Mouse (Mus musculus) heart, adult 2 months (tissue): ENCODE results near the gene Hs1bp3. TPM values are rescaled to one million over a fixed set of nuclear protein-coding genes. Genes with fewer than 3 reads are reported as not detected.

Experiments used
- DNase-seq, 2 experiments: peaks; one replicate each; pipeline ENCODE4 v3.0.0; 2021
- H3K27ac ChIP-seq: fragments of 200-600 bp; 2 replicates; pipeline ENCODE4 v1.8.1; 2022
- H3K27me3 ChIP-seq: fragments of 200-500 bp; 2 replicates; pipeline ENCODE4 v1.6.1; 2012; ENCODE audit warnings: mild to moderate bottlenecking, low read length, inconsistent platforms, mixed read lengths; ENCODE audit not compliant: control insufficient read depth, insufficient read depth
- H3K36me3 ChIP-seq: fragments of 200-500 bp; 2 replicates; pipeline ENCODE4 v1.6.1; 2012; ENCODE audit warnings: low read length, inconsistent platforms; ENCODE audit not compliant: control insufficient read depth, insufficient read depth
- H3K4me1 ChIP-seq: fragments of 200-500 bp; 2 replicates; pipeline ENCODE4 v1.6.1; 2011; ENCODE audit warnings: low read length; ENCODE audit not compliant: control insufficient read depth, insufficient read depth
- H3K4me3 ChIP-seq: fragments of 200-600 bp; 2 replicates; pipeline ENCODE4 v1.8.1; 2022
- H3K79me2 ChIP-seq: fragments of 200-500 bp; replicated peaks from 2 replicates; pipeline ENCODE4 v1.6.1; 2012; ENCODE audit warnings: mild to moderate bottlenecking, inconsistent platforms, low read length, moderate library complexity, mixed read lengths; ENCODE audit not compliant: control insufficient read depth, insufficient read depth
- H3K9ac ChIP-seq: fragments of 200-500 bp; 2 replicates; pipeline ENCODE4 v1.6.1; 2012; ENCODE audit warnings: low read depth, mild to moderate bottlenecking, control low read depth, inconsistent platforms, low read length, mixed read lengths
- CTCF ChIP-seq: fragments of 200-600 bp; IDR thresholded peaks from 2 replicates; pipeline ENCODE4 v1.8.1; 2022; ENCODE audit warnings: antibody characterized with exemption, mild to moderate bottlenecking, moderate library complexity
- EP300 ChIP-seq: fragments of 200-500 bp; IDR thresholded peaks from 2 replicates; pipeline ENCODE4 v1.6.1; 2011; ENCODE audit warnings: low read depth, low read length, control low read depth; ENCODE audit not compliant: insufficient read depth
- POLR2A ChIP-seq: fragments of 200-500 bp; IDR thresholded peaks from 2 replicates; pipeline ENCODE4 v1.6.1; 2011; ENCODE audit warnings: mild to moderate bottlenecking, low read depth, low read length, control low read depth; ENCODE audit not compliant: insufficient read depth
- WGBS: fragments of 180-500 bp; shearing (Covaris S2); methylation state at CpG from one replicate; pipeline ENCODE4 v1.1.7; 2018; 5-methylcytosine and 5-hydroxymethylcytosine counted together
- intact Hi-C: fragments of 180-260 bp; cut with DNase I; formaldehyde crosslinking; loops from one replicate; pipeline ENCODE4 v1.15.1; 2025
- polyA plus RNA-seq: library from polyadenylated mRNA; depleted of rRNA; stranded (reverse); fragments of >200 nt; gene quantifications from 2 replicates; pipeline ENCODE4 v1.2.3, GENCODE M21; 2012
- total RNA-seq, 2 experiments: library from RNA; stranded (reverse); gene quantifications; 2 replicates each; pipeline ENCODE4 v1.2.3; 2021

The Hs1bp3 gene
- total and polyA plus RNA-seq, 3 experiments, result 12.7 to 17.3 (median 13.8) TPM

- intact Hi-C loops, result loop anchor here (1.0 kb wide), 2 partner anchors 248 to 316 kb away; no protein-coding TSS in a partner anchor
- H3K36me3 ChIP-seq, result no peaks in the 10 kb centered on the region
- no peak; the same call in 1 of the 2 replicates for TF ChIP-seq CTCF
- TF ChIP-seq EP300, result no peak
- TF ChIP-seq POLR2A, result no peak
- no peaks in the 10 kb centered on the region; the same call in 1 of the 2 replicates for H3K27me3 ChIP-seq
- no peak overlapping the region for H3K9ac ChIP-seq
- WGBS, result 54% methylated on average over 1 of the region's 1 CpGs
- no peak for DNase-seq
- no peaks in the 10 kb centered on the region for H3K79me2 ChIP-seq
- no peaks in the 10 kb centered on the region for H3K4me1 ChIP-seq
- H3K4me3 ChIP-seq, result no peak overlapping the region
- H3K27ac ChIP-seq, result no peak overlapping the region
Measured at GRCm38 (mm10) chr12:8306910-8307309, 6.3 kb upstream of the Hs1bp3 start.

DNA sequence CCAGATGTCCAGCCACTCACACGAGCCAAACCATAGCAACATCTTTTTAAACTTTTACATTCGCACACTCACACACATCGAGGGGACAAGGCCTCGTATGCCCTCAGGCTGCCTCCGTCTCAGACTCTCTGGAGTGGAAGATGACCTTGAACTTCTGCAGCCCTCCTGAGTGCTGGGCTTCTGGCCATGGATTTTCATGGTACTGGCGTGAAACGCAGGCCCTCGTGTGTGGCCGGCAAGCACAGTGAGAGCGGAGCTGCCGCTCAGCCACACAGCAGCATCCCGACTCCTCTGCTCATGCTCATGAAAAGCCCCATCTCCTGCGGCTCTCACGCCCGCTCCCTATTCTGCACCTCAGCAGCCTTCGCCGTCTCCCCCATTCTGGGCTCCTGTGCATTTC lies 2.2 kb upstream of the Hs1bp3 start:
- Histone ChIP-seq H3K4me1 (peaks cover 4% of the 10 kb centered on the region), H3K79me2 (no peaks in the 10 kb centered on the region; the same call in 1 of the 2 replicates), H3K4me3 (no peak overlapping the region), H3K27ac (no peak overlapping the region), H3K9ac (no peak overlapping the region), H3K36me3 (no peaks in the 10 kb centered on the region), H3K27me3 (no peaks in the 10 kb centered on the region)
- intact Hi-C loops, result loop anchor here (10.0 kb wide), 1 partner anchor 324 kb away; no protein-coding TSS in a partner anchor
- 55% methylated on average over 17 of the region's 17 CpGs for WGBS
- DNase-seq, result no peak
- no peak for TF ChIP-seq CTCF
- TF ChIP-seq POLR2A, result no peak
- no peak for TF ChIP-seq EP300

GRCm38 (mm10) chr12:8312266-8312665 lies 966 bp upstream of the Hs1bp3 start:
- H3K9ac ChIP-seq, result no peak overlapping the region
- H3K36me3 ChIP-seq, result no peaks in the 10 kb centered on the region
- no peak for TF ChIP-seq POLR2A
- no peak for TF ChIP-seq CTCF
- no peak for TF ChIP-seq EP300
- no peak overlapping the region for H3K27ac ChIP-seq
- H3K4me3 ChIP-seq, result no peak overlapping the region
- intact Hi-C loops, result loop anchor here (2.0 to 10.0 kb wide), 2 partner anchors 235 to 323 kb away; no protein-coding TSS in a partner anchor
- peaks cover 4% of the 10 kb centered on the region for H3K4me1 ChIP-seq
- WGBS, result 80% methylated on average over 4 of the region's 4 CpGs
- DNase-seq, result no peak
- no peaks in the 10 kb centered on the region; the same call in 1 of the 2 replicates for H3K79me2 ChIP-seq
- H3K27me3 ChIP-seq, result no peaks in the 10 kb centered on the region

DNA sequence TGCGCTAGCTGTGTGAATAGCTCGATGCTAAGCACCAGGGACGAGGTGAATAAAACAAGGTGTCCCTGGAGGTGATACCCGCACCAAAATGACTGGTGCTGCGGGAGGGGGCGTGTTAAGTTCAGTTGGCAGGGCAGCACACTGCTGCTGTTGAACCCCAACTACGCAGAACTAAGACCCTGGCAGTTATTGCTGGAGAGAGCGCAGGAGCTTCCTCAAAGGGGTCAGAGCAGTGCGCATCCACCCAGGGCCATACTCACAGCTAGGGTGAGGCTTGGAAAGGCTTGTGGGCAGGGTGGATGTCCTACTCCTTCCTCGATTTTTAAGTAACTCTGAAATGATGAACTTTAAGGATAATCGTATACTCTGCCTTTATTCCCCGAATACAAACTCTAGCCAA lies 541 bp downstream of the Hs1bp3 start:
- Histone ChIP-seq H3K9ac (peak overlapping the region; percentile 71), H3K4me1 (peaks cover 4% of the 10 kb centered on the region), H3K79me2 (no peaks in the 10 kb centered on the region; the same call in 1 of the 2 replicates), H3K27ac (peak overlapping the region; percentile 71), H3K36me3 (no peaks in the 10 kb centered on the region), H3K27me3 (no peaks in the 10 kb centered on the region), H3K4me3 (peak overlapping the region; percentile 69)
- WGBS, result 18% methylated on average over 12 of the region's 12 CpGs
- no peak for TF ChIP-seq POLR2A
- no peak for TF ChIP-seq CTCF
- no peak for DNase-seq
- intact Hi-C loops, result loop anchor here (2.0 to 10.0 kb wide), 2 partner anchors 233 to 321 kb away; no protein-coding TSS in a partner anchor

- TF ChIP-seq POLR2A (no peak), CTCF (peak; percentile 51)
- intact Hi-C loops, result loop anchor here (10.0 kb wide), 1 partner anchor 318 kb away; no protein-coding TSS in a partner anchor
- H3K27me3 ChIP-seq, result no peaks in the 10 kb centered on the region
- no peak for DNase-seq
- no peak overlapping the region for H3K9ac ChIP-seq
- 88% methylated on average over 5 of the region's 5 CpGs for WGBS
- no peaks in the 10 kb centered on the region for H3K36me3 ChIP-seq
- H3K4me1 ChIP-seq, result peaks cover 4% of the 10 kb centered on the region
- no peak overlapping the region for H3K4me3 ChIP-seq
- no peaks in the 10 kb centered on the region; the same call in 1 of the 2 replicates for H3K79me2 ChIP-seq
- H3K27ac ChIP-seq, result no peak overlapping the region
Measured at GRCm38 (mm10) chr12:8316541-8316940, 3.3 kb downstream of the Hs1bp3 start.

- H3K4me1 ChIP-seq, result no peaks in the 10 kb centered on the region
- H3K9ac ChIP-seq, result no peak overlapping the region
- no peaks in the 10 kb centered on the region for H3K79me2 ChIP-seq
- DNase-seq, result peak; percentile 84 to 91
- H3K36me3 ChIP-seq, result no peaks in the 10 kb centered on the region
- H3K27me3 ChIP-seq, result no peaks in the 10 kb centered on the region
- no peak overlapping the region for H3K4me3 ChIP-seq
- whole genome bisulfite sequencing, result 34% methylated on average over 5 of the region's 5 CpGs
- no peak overlapping the region for H3K27ac ChIP-seq
- intact Hi-C loops, result loop anchor here (2.0 kb wide), 1 partner anchor 227 kb away; no protein-coding TSS in a partner anchor
- no peak for TF ChIP-seq POLR2A
- TF ChIP-seq EP300, result peak; percentile 58; the same call in 1 of the 2 replicates
Measured at GRCm38 (mm10) chr12:8320084-8320713, 7.0 kb downstream of the Hs1bp3 start.
